ENCODE assay signal across 9 mouse cellular contexts in genomic region chrX:157644300-157644699, GRCm38 (mm10). TPM values are rescaled to one million over a fixed set of nuclear protein-coding genes. Genes with fewer than 3 reads are reported as not detected.
A peak's percentile ranks its signal among the peaks of the same experiment; 100 is the strongest.
DNase-seq lines count a peak whose midpoint lies in the region; ATAC-seq lines count a peak whose summit lies in the region.
"Had no signal": no experiment of that assay in that cellular context is flagged by ENCODE, and none has a peak within 500 bp of the region (broad histone marks: within the 10 kb centered on the region; RNA-seq: fewer than 3 reads in every experiment).

No protein-coding gene starts in this region.

- intact Hi-C loops in heart, postnatal 36 days (cut with DNase I): loop anchor here (2.0 kb wide), 2 partner anchors 41 to 181 kb away; no protein-coding TSS in a partner anchor

- no peak overlapping the region for H3K4me3 ChIP-seq in midbrain, embryonic 12.5 days
- H3K4me3 ChIP-seq: embryonic facial prominence, embryonic 15.5 days had no signal

- H3K9me3 ChIP-seq in midbrain, embryonic 12.5 days: no peaks in the 10 kb centered on the region
- H3K9me3 ChIP-seq: embryonic facial prominence, embryonic 15.5 days had no signal

- no peaks in the 10 kb centered on the region for H3K36me3 ChIP-seq in midbrain, embryonic 12.5 days
- H3K36me3 ChIP-seq: embryonic facial prominence, embryonic 15.5 days had no signal

- DNase-seq in layer of hippocampus, adult 11-12 months (ENCODE audit: low spot score): peak; percentile 40
- DNase-seq in layer of hippocampus, adult 9-10 months (ENCODE audit: low spot score): no peak
- peak; percentile 7 for DNase-seq in WW6 (ENCODE audit: low read depth, low spot score)
- peak; percentile 41 to 52 for DNase-seq in heart, postnatal 36 days
- peak; percentile 10 to 47 for DNase-seq in layer of hippocampus, postnatal 25 days (ENCODE audit: extremely low spot score in 1 of 2, low spot score in 1 of 2)
- DNase-seq in telencephalon, adult 2 months (ENCODE audit: low read depth, low spot score): peak; percentile 11

- H3K27me3 ChIP-seq in midbrain, embryonic 12.5 days: no peaks in the 10 kb centered on the region

- H3K9ac ChIP-seq in midbrain, embryonic 12.5 days (replicated peaks): no peak overlapping the region
- H3K9ac ChIP-seq: embryonic facial prominence, embryonic 15.5 days had no signal

- 36% methylated on average over 3 of the region's 3 CpGs for WGBS in midbrain, embryonic 12.5 days

- no peaks in the 10 kb centered on the region for H3K4me1 ChIP-seq in midbrain, embryonic 12.5 days
- H3K4me1 ChIP-seq: embryonic facial prominence, embryonic 15.5 days had no signal

- H3K27ac ChIP-seq in midbrain, embryonic 12.5 days (replicated peaks): no peak overlapping the region
- H3K27ac ChIP-seq: embryonic facial prominence, embryonic 15.5 days had no signal

- H3K4me2 ChIP-seq in midbrain, embryonic 12.5 days (replicated peaks): no peak overlapping the region
- H3K4me2 ChIP-seq: embryonic facial prominence, embryonic 15.5 days had no signal

- ATAC-seq in common myeloid progenitor, adult 5-6 weeks (replicated peaks; ENCODE audit: low read depth, poor library complexity, severe bottlenecking): peak; percentile 99
- peak; percentile 23; the same call in 1 of the 2 replicates for ATAC-seq in midbrain, embryonic 12.5 days (ENCODE audit: low FRiP score, low read depth)

RNA-seq across cellular contexts. Expression of gene Mbtps2, which starts 45.8 kb away (rescaled TPM):
- total RNA-seq in common myeloid progenitor, adult 5-6 weeks (2017): 18.6 and 30.1 TPM in 2 replicates
- 10 to 100 TPM; 13.5 to 15.7 TPM for total RNA-seq in heart, postnatal 36 days (2021)
- 10 to 100 TPM; 27.2 to 32.2 TPM for total RNA-seq in layer of hippocampus, postnatal 25 days (2021)
- 23.0 and 24.4 TPM in 2 replicates for polyA plus RNA-seq in midbrain, embryonic 12.5 days (2016; fragmentation: Nextera tagmentation; extraction: Ambion mirVana)

RNA-seq across cellular contexts. Expression of gene Smpx, which starts 54.4 kb away (rescaled TPM):
- not detected in 2 replicates for total RNA-seq in common myeloid progenitor, adult 5-6 weeks (2017)
- 100 to 1,000 TPM; 397 to 411 TPM for total RNA-seq in heart, postnatal 36 days (2021)
- total RNA-seq in layer of hippocampus, postnatal 25 days (2021): not detected
- polyA plus RNA-seq in midbrain, embryonic 12.5 days (2016; fragmentation: Nextera tagmentation; extraction: Ambion mirVana): 0.38 TPM in 1 of 2 replicates, not detected in the other

Comparison
In these comparisons a context has a peak if more than half of its experiments do, and no peak if none do; other contexts are left out.
1. RNA of gene Smpx, which starts 54.4 kb away (total RNA-seq): 397 to 411 TPM in heart, postnatal 36 days; not detected in common myeloid progenitor, adult 5-6 weeks and not detected in layer of hippocampus, postnatal 25 days; every median in the first group is over 100 times any median in the second.